In the genomic region with DNA sequence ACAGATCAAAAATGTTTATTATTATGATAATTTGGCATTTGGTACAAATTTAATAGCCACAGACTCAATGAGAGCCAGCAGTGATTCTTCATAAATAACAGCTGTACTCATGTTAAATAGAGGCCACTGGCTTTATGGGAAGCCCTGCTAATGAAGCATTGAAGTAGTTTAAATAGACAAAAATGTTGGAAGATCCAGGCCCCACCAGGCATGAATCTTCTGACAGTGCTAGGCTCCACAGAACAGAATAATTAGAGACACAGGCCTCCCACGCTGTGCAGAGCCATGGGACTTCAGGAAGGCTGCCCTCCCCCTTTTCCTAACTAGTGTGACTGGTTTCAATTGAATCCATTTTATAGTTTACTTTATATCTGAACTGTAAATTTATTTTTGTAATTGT, we compare ENCODE assay signal across 14 mouse cellular contexts. TPM values are rescaled to one million over a fixed set of nuclear protein-coding genes. Genes with fewer than 3 reads are reported as not detected.
DNase-seq lines count a peak whose midpoint lies in the region; ATAC-seq and TF ChIP-seq lines count a peak whose summit lies in the region.
"Had no signal": no experiment of that assay in that cellular context is flagged by ENCODE, and none has a peak within 500 bp of the region (broad histone marks: within the 10 kb centered on the region; RNA-seq: fewer than 3 reads in every experiment).

No protein-coding gene starts in this region.

- H3K4me1 ChIP-seq in forebrain, embryonic 13.5 days, result 0 out of 2 replicates have a peak, but pooled peaks cover 4% of the 10 kb centered on the region
- H3K4me1 ChIP-seq in forebrain, embryonic 12.5 days, result no peaks in the 10 kb centered on the region
- H3K4me1 ChIP-seq in limb, embryonic 14.5 days (ENCODE audit: control insufficient read depth, insufficient read depth, low read length), result no peaks in the 10 kb centered on the region
- no peaks in the 10 kb centered on the region for H3K4me1 ChIP-seq in limb, embryonic 10.5 days
- H3K4me1 ChIP-seq in intestine, embryonic 16.5 days (ENCODE audit: control insufficient read depth, insufficient read depth, low read length), result no peaks in the 10 kb centered on the region
- H3K4me1 ChIP-seq: heart, embryonic 13.5 days; hindbrain, embryonic 12.5 days had no signal

- DNase-seq in limb, embryonic 14.5 days (ENCODE audit: low spot score), result peak; percentile 24
- DNase-seq in limb, embryonic 10.5 days (ENCODE audit: low spot score), result no peak
- peak; percentile 63 for DNase-seq in brain, embryonic 14.5 days (ENCODE audit: low read depth)
- DNase-seq in heart, adult 9 months (ENCODE audit: low spot score in 2 of 2), result no peak
- DNase-seq in gastrocnemius, postnatal 36 days, result no peak
- DNase-seq: adrenal gland, postnatal 25 days; gastrocnemius, postnatal 10 days had no signal

- WGBS in forebrain, embryonic 13.5 days, result 31% methylated on average over 1 of the region's 1 CpGs
- 19% methylated on average over 1 of the region's 1 CpGs for WGBS in forebrain, embryonic 12.5 days
- 21% methylated on average over 1 of the region's 1 CpGs for WGBS in limb, embryonic 14.5 days
- WGBS in limb, embryonic 10.5 days, result 64% methylated on average over 1 of the region's 1 CpGs
- 32% methylated on average over 1 of the region's 1 CpGs for WGBS in intestine, embryonic 16.5 days

- H3K4me3 ChIP-seq in forebrain, embryonic 13.5 days, result no peak overlapping the region
- H3K4me3 ChIP-seq in forebrain, embryonic 12.5 days (replicated peaks), result no peak overlapping the region
- H3K4me3 ChIP-seq in limb, embryonic 14.5 days (replicated peaks; ENCODE audit: low read length), result no peak overlapping the region
- no peak overlapping the region for H3K4me3 ChIP-seq in limb, embryonic 10.5 days
- no peak overlapping the region for H3K4me3 ChIP-seq in intestine, embryonic 16.5 days (ENCODE audit: low read length)
- H3K4me3 ChIP-seq: heart, embryonic 13.5 days; hindbrain, embryonic 12.5 days; layer of hippocampus, adult 2 months had no signal

- TF ChIP-seq POLR2A in limb, embryonic 14.5 days (IDR thresholded peaks at IDR 0.05; ENCODE audit: borderline replicate concordance, extremely low read depth, insufficient read depth, insufficient read length), result no peak
- no peak for TF ChIP-seq POLR2A in brain, embryonic 14.5 days (IDR thresholded peaks at IDR 0.05; ENCODE audit: borderline replicate concordance, extremely low read depth, insufficient read depth, insufficient read length, poor library complexity, severe bottlenecking)

- H3K27ac ChIP-seq in forebrain, embryonic 13.5 days, result no peak overlapping the region
- H3K27ac ChIP-seq in forebrain, embryonic 12.5 days, result no peak overlapping the region
- H3K27ac ChIP-seq in limb, embryonic 14.5 days (replicated peaks; ENCODE audit: low read depth, low read length), result no peak overlapping the region
- H3K27ac ChIP-seq in limb, embryonic 10.5 days, result no peak overlapping the region
- H3K27ac ChIP-seq in intestine, embryonic 16.5 days (ENCODE audit: low read length), result no peak overlapping the region
- H3K27ac ChIP-seq: heart, embryonic 13.5 days; hindbrain, embryonic 12.5 days; layer of hippocampus, adult 2 months had no signal

- intact Hi-C loops in gastrocnemius, postnatal 36 days (cut with DNase I), result no loop called here

- H3K9me3 ChIP-seq in forebrain, embryonic 13.5 days (replicated peaks), result no peaks in the 10 kb centered on the region
- no peaks in the 10 kb centered on the region for H3K9me3 ChIP-seq in forebrain, embryonic 12.5 days
- H3K9me3 ChIP-seq in limb, embryonic 14.5 days (ENCODE audit: control insufficient read depth, low read length), result no peaks in the 10 kb centered on the region
- H3K9me3 ChIP-seq in limb, embryonic 10.5 days (replicated peaks), result no peaks in the 10 kb centered on the region
- no peaks in the 10 kb centered on the region for H3K9me3 ChIP-seq in intestine, embryonic 16.5 days (ENCODE audit: control insufficient read depth, low read length)
- H3K9me3 ChIP-seq: heart, embryonic 13.5 days; hindbrain, embryonic 12.5 days had no signal

- H3K4me2 ChIP-seq in forebrain, embryonic 13.5 days, result no peak overlapping the region
- no peak overlapping the region for H3K4me2 ChIP-seq in forebrain, embryonic 12.5 days
- no peak overlapping the region for H3K4me2 ChIP-seq in limb, embryonic 14.5 days (replicated peaks; ENCODE audit: low read depth, low read length, severe bottlenecking)
- H3K4me2 ChIP-seq in intestine, embryonic 16.5 days (ENCODE audit: low read depth, low read length), result no peak overlapping the region
- H3K4me2 ChIP-seq: heart, embryonic 13.5 days; hindbrain, embryonic 12.5 days had no signal

- ATAC-seq in forebrain, embryonic 13.5 days, result peak; percentile 86
- ATAC-seq in forebrain, embryonic 12.5 days (ENCODE audit: low FRiP score), result no peak
- no peak for ATAC-seq in limb, embryonic 14.5 days (ENCODE audit: low FRiP score, low read depth)
- peak; percentile 81 for ATAC-seq in intestine, embryonic 16.5 days

- H3K9ac ChIP-seq in forebrain, embryonic 13.5 days, result no peak overlapping the region
- H3K9ac ChIP-seq in forebrain, embryonic 12.5 days, result no peak overlapping the region
- H3K9ac ChIP-seq in limb, embryonic 14.5 days (ENCODE audit: low read depth, low read length, severe bottlenecking), result no peak overlapping the region
- H3K9ac ChIP-seq in intestine, embryonic 16.5 days (ENCODE audit: low read depth, low read length), result no peak overlapping the region
- H3K9ac ChIP-seq: heart, embryonic 13.5 days; hindbrain, embryonic 12.5 days had no signal

- H3K27me3 ChIP-seq in forebrain, embryonic 13.5 days, result no peaks in the 10 kb centered on the region
- H3K27me3 ChIP-seq in forebrain, embryonic 12.5 days, result no peaks in the 10 kb centered on the region
- H3K27me3 ChIP-seq in limb, embryonic 14.5 days (ENCODE audit: control insufficient read depth, insufficient read depth, low read length), result no peaks in the 10 kb centered on the region
- H3K27me3 ChIP-seq in limb, embryonic 10.5 days (ENCODE audit: low read depth, poor library complexity, severe bottlenecking), result no peaks in the 10 kb centered on the region
- H3K27me3 ChIP-seq in intestine, embryonic 16.5 days (replicated peaks; ENCODE audit: control insufficient read depth, insufficient read depth, low read length), result no peaks in the 10 kb centered on the region
- H3K27me3 ChIP-seq: heart, embryonic 13.5 days; hindbrain, embryonic 12.5 days had no signal

- TF ChIP-seq CTCF in brain, embryonic 14.5 days (IDR thresholded peaks at IDR 0.05; ENCODE audit: borderline replicate concordance, extremely low read depth, insufficient read depth, insufficient read length), result no peak

- no peaks in the 10 kb centered on the region for H3K36me3 ChIP-seq in forebrain, embryonic 13.5 days (ENCODE audit: poor library complexity, severe bottlenecking)
- H3K36me3 ChIP-seq in forebrain, embryonic 12.5 days (replicated peaks), result no peaks in the 10 kb centered on the region
- no peaks in the 10 kb centered on the region for H3K36me3 ChIP-seq in limb, embryonic 14.5 days (ENCODE audit: control insufficient read depth, insufficient read depth, low read length)
- no peaks in the 10 kb centered on the region for H3K36me3 ChIP-seq in limb, embryonic 10.5 days
- no peaks in the 10 kb centered on the region for H3K36me3 ChIP-seq in intestine, embryonic 16.5 days (ENCODE audit: control insufficient read depth, insufficient read depth, low read length)
- H3K36me3 ChIP-seq: heart, embryonic 13.5 days; hindbrain, embryonic 12.5 days had no signal

RNA-seq across cellular contexts. Expression of gene Vwc2, which starts 11.8 kb away (rescaled TPM):
- polyA plus RNA-seq in forebrain, embryonic 13.5 days (2015; fragmentation: Nextera tagmentation; extraction: Ambion mirVana), result 1.6 and 2.8 TPM in 2 replicates
- polyA plus RNA-seq in forebrain, embryonic 12.5 days (2016; fragmentation: Nextera tagmentation; extraction: Ambion mirVana), result 2.7 and 2.9 TPM in 2 replicates
- 7.2 and 7.6 TPM in 2 replicates for polyA plus RNA-seq in limb, embryonic 14.5 days (2012; rRNA removed)
- 4.5 and 6.0 TPM in 2 replicates for polyA plus RNA-seq in limb, embryonic 14.5 days (2014; fragmentation: Nextera tagmentation; extraction: Ambion mirVana)
- polyA plus RNA-seq in limb, embryonic 10.5 days (2016; fragmentation: Nextera tagmentation; extraction: Ambion mirVana), result 0.06 TPM in 1 of 2 replicates, not detected in the other
- polyA plus RNA-seq in brain, embryonic 14.5 days (2012; rRNA removed), result 6.3 and 9.3 TPM in 2 replicates
- polyA plus RNA-seq in intestine, embryonic 16.5 days (2015; fragmentation: Nextera tagmentation; extraction: Ambion mirVana), result 0.22 TPM in 2 replicates
- under 1 TPM in 1 of 2 experiments, not detected in 1; 0.31 TPM for total RNA-seq in gastrocnemius, postnatal 36 days (2021)
- polyA plus RNA-seq: liver, adult 2 months had no signal

Comparison
In these comparisons a context has a peak if more than half of its experiments do, and no peak if none do; other contexts are left out.
1. ATAC-seq: peak in forebrain, embryonic 13.5 days (single experiment) and intestine, embryonic 16.5 days (single experiment); none in forebrain, embryonic 12.5 days (single experiment) and limb, embryonic 14.5 days (single experiment).
2. DNase-seq: peak in limb, embryonic 14.5 days (single experiment) and brain, embryonic 14.5 days (single experiment); none in limb, embryonic 10.5 days (single experiment), heart, adult 9 months (0 of 2) and gastrocnemius, postnatal 36 days (0 of 2).